ENCODE assay signal across 8 mouse cellular contexts in the genomic region with DNA sequence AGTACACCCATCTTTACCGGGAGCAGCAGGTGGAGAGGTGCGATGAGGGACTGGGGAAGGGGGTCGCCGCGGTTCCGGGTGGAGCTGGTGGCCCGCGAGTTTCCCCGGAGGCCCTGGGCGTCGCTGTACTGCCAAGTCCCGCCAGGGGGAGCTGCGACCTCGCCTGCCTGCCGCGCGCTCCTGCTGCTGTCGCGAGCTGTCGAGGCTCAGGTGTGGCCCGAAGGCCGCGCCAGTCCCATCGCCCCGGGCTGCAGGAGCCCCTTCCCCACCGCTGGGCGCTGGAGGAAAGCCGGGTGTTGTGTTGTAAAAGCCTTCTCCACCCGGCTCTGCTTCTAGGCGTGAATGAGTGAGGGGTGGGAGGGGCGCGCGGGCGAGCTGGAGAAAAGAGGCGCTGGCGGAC. TPM values are rescaled to one million over a fixed set of nuclear protein-coding genes. Genes with fewer than 3 reads are reported as not detected.
DNase-seq lines count a peak whose midpoint lies in the region; ATAC-seq and TF ChIP-seq lines count a peak whose summit lies in the region.

No protein-coding gene starts in this region.

- peaks cover 66% of the 10 kb centered on the region for H3K27me3 ChIP-seq in liver, embryonic 13.5 days
- peaks cover 29% of the 10 kb centered on the region for H3K27me3 ChIP-seq in myocyte (ENCODE audit: control insufficient read depth, insufficient read depth, insufficient read length)
- H3K27me3 ChIP-seq in testis, adult 2 months (ENCODE audit: control insufficient read depth, insufficient read depth, low read length): peaks cover 10% of the 10 kb centered on the region

- no peaks in the 10 kb centered on the region for H3K9me3 ChIP-seq in liver, embryonic 13.5 days (replicated peaks)

- no peak overlapping the region for H3K27ac ChIP-seq in liver, embryonic 13.5 days
- no peak overlapping the region for H3K27ac ChIP-seq in testis, adult 2 months (ENCODE audit: control insufficient read depth, insufficient read depth, low read depth, low read length)

- intact Hi-C loops in gastrocnemius, postnatal 36 days (cut with DNase I): loop anchor here (2.0 kb wide), 1 partner anchor 134 kb away; no protein-coding TSS in a partner anchor

- peak; percentile 88 for ATAC-seq in common myeloid progenitor, adult 5-6 weeks (replicated peaks; ENCODE audit: low read depth, poor library complexity, severe bottlenecking)
- ATAC-seq in liver, embryonic 13.5 days (ENCODE audit: low read depth): peak; percentile 67

- H3K4me3 ChIP-seq in liver, embryonic 13.5 days (replicated peaks): peak overlapping the region; percentile 45
- H3K4me3 ChIP-seq in myocyte: peak overlapping the region; percentile 7
- H3K4me3 ChIP-seq in testis, adult 2 months (ENCODE audit: control insufficient read depth, low read depth, low read length): peak overlapping the region; percentile 20

- H3K36me3 ChIP-seq in liver, embryonic 13.5 days: no peaks in the 10 kb centered on the region
- H3K36me3 ChIP-seq in myocyte (ENCODE audit: control insufficient read depth, insufficient read depth): no peaks in the 10 kb centered on the region
- no peaks in the 10 kb centered on the region for H3K36me3 ChIP-seq in testis, adult 2 months (ENCODE audit: control insufficient read depth, insufficient read depth, low read length)

- TF ChIP-seq CTCF in testis, adult 2 months (IDR thresholded peaks at IDR 0.05; ENCODE audit: control insufficient read depth, insufficient read depth, insufficient replicate concordance, low read depth, low read length): peak; percentile 90

- peak; percentile 13 for DNase-seq in 3T3-L1 (ENCODE audit: low read depth, low spot score)
- DNase-seq in NIH3T3 (ENCODE audit: low read depth): peak; percentile 68
- peak; percentile 42 to 49 for DNase-seq in gastrocnemius, postnatal 36 days
- DNase-seq in kidney, adult 11 months: peak; percentile 33
- DNase-seq in liver, embryonic 13.5 days: peak; percentile 49

- TF ChIP-seq POLR2A in myocyte (IDR thresholded peaks at IDR 0.05; ENCODE audit: insufficient read length, low read depth): no peak
- TF ChIP-seq POLR2A in testis, adult 2 months (IDR thresholded peaks at IDR 0.05; ENCODE audit: control insufficient read depth, low read depth, low read length): no peak

- WGBS in liver, embryonic 13.5 days (ENCODE audit: insufficient replicate concordance): under 1% methylated on average over 36 of the region's 36 CpGs

- H3K4me2 ChIP-seq in liver, embryonic 13.5 days: peak overlapping the region; percentile 65
- H3K4me2 ChIP-seq in myocyte (ENCODE audit: low read depth): peak overlapping the region; percentile 77

- H3K4me1 ChIP-seq in liver, embryonic 13.5 days (replicated peaks): peaks cover 11% of the 10 kb centered on the region
- H3K4me1 ChIP-seq in testis, adult 2 months (ENCODE audit: control insufficient read depth, insufficient read depth, low read length): peaks cover 9% of the 10 kb centered on the region

- no peaks in the 10 kb centered on the region for H3K79me2 ChIP-seq in myocyte (ENCODE audit: control insufficient read depth, insufficient read depth)

- H3K9ac ChIP-seq in liver, embryonic 13.5 days: no peak overlapping the region

- H3ac ChIP-seq in myocyte (ENCODE audit: control insufficient read depth, insufficient read length): no peak overlapping the region

TF ChIP-seq in myocyte, 11 proteins besides CTCF, POLR2A, EP300 and RAD21:
- no peak for TF ChIP-seq USF1 (IDR thresholded peaks at IDR 0.05; ENCODE audit: low read depth)
- TF ChIP-seq POLR2AphosphoS2 (IDR thresholded peaks at IDR 0.05; ENCODE audit: insufficient read length, low read depth): no peak
- peak in 1 of 3 experiments; percentile 14 for TF ChIP-seq MYOD1 (IDR thresholded peaks at IDR 0.05; ENCODE audit: control insufficient read depth in 1 of 3, insufficient read length in 2 of 3, low read depth in 2 of 3)
- no peak for TF ChIP-seq REST (IDR thresholded peaks at IDR 0.05; ENCODE audit: insufficient read depth, insufficient read length)
- no peak for TF ChIP-seq SRF (IDR thresholded peaks at IDR 0.05; ENCODE audit: control insufficient read depth, insufficient read length, low read depth)

RNA-seq across cellular contexts. Expression of a gene that starts 7.6 kb away (rescaled TPM):
- not detected in 2 replicates for total RNA-seq in common myeloid progenitor, adult 5-6 weeks (2017)
- total RNA-seq in gastrocnemius, postnatal 36 days (2021): not detected
- polyA plus RNA-seq in liver, embryonic 13.5 days (2015; fragmentation: Nextera tagmentation; extraction: Ambion mirVana): not detected in 2 replicates
- polyA plus RNA-seq in myocyte (2012; fragmentation: generic; extraction: Trizol): not detected
- polyA plus RNA-seq in testis, adult 2 months (2012; rRNA removed): 0.12 TPM in 2 replicates

Comparison
In these comparisons a context has a peak if more than half of its experiments do, and no peak if none do; other contexts are left out.
1. DNase-seq: peak in every context shown above with its lines; median percentile 68 in NIH3T3; 49 in liver, embryonic 13.5 days; 46 in gastrocnemius, postnatal 36 days; 33 in kidney, adult 11 months; 13 in 3T3-L1.